Mouse (Mus musculus) monocyte, adult 2 months (primary cell): Measurements from ENCODE around the gene Egfem1.

ENCODE experiments used
- DNase-seq, 2 experiments: peaks; one replicate each; pipeline ENCODE4 v3.0.0; 2022; ENCODE audit warnings: low spot score in 2 of 2, low read depth in 1 of 2

Egfem1 gene

DNA sequence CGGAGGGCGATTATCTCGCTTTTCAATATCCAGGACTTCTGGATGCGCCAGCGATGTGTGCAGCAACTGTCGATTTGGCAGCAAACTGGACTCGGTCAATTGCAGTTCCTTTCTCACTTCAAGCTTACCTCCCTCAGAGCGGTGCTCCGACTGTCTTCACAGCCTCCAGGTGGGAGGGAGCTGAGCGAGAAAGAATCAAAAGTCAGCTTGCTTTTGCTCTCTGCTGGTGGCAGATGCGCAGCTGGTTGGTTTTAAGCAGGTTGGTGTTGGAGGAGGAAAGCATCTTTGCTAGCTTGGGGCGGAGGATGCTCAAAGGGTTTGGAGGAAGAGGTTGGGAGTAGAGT is at the start of gene Egfem1:
TSS of gene Egfem1 (plus strand) at position 72 of the 344 bp plus-strand sequence.
- DNase-seq = no peak

GRCm38 (mm10) chr3:29033107-29033506 is 48.7 kb upstream of the Egfem1 start:
- DNase-seq = no peak

- no peak for DNase-seq
These were observed 45.7 kb upstream of the Egfem1 start for GRCm38 (mm10) chr3:29036146-29036545.

DNA sequence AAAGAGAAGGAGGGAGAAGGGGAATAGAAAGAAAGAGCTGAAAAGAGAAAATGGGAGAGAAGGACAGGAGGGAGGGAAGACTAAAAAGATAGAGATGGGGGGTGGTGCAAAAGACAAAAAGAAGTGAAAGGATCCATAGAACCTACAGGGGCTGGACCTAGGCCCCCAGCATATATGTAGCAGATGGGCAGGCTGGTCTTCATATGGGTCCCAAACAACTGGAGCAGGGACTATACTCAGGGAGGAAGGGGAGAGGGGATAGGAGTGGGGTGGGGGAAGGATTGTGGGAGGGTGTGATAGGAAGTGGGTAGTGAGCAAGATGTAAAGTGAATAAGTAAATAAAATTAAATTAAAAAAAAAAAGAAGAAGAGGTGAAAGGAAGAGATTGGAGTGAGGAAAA is 45.2 kb upstream of the Egfem1 start:
- DNase-seq = no peak

DNA sequence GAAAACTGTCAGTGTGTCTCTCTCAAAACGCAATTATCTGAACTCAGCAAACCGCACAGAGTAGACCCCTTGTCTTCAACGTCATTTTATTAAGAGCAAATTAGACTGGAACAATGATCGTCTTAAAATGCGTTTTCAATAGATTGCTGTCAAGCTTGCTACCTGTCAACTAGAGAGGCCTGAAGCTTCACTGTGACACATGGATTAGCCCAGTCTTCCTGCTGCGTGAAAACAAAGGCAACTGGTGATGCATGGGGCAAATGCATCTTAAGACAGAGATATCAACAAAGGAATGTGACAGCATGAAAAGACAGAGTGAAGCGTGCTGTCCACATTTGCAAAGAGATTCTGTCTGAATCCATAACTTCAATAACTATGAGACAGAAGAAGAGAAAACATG is 41.8 kb upstream of the Egfem1 start:
- DNase-seq = no peak

DNA sequence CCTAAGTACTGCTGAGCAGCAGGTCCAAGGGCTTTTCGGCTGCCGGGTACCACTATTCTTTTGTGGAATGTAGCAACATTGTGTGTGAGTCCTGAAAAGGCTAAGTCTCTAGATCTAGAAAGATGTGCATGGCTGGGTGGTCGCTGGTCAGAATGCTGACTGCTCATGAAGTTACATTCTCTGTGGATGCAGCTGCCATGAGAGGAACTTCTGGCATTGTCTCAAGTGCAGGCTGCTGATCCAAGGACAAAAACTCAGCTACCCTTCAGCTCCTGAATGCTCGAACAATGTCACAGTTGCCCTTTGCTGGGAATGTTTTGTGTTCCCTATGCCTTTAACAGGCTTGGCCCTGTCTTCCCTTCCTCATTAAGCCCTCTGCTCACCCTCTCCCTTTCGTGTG is 35.5 kb upstream of the Egfem1 start:
- DNase-seq = no peak

DNA sequence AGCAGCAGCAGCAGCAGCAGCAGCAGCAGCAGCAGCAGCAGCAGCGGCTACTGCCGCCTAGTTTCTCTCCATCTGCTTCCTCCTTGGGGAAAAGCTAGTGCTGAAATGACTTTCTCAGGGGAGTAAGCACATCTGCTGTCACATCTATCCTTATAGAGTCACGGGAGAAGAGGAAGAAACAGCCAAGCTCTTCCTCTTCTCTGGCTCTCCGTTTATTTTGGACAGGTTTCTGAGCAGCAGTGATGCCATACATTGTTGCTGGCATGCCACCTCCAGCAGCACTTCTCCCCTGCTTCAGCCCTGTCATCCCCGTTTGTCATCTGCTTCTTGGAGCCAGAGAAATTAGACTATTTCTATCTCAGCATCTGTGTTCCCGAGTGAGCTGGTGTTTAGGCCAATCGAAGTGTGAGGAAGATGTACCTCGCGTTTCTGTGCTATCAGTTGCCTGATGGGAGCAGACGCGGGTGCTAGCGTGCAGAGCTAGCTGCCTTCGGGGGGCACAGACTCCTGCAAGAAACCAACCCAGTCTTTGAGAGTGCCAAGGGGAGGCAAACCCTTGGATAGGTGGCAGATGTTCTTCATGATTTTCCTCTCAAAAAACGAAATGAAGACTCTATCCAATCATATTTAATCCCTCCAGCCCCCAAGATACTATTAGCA is 34.4 kb upstream of the Egfem1 start:
- no peak for DNase-seq

DNA sequence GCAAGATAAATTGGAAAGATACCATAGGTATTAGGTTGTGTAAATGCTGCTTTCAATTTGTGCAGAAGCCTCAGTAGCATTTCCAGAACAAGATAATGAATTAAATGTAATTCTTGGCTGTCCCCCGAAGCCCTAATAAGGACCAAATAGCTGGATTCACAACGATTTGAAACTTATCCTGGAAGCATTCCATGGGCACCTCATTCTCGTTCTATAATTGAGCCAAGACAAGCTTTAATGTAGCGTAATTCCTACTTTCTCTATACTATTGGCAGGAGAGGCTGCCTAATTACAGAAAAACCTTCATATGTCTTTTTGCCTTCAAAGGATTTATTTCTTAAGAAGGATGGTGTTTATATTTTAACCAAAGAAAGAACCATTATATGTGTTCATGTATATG is 18.7 kb upstream of the Egfem1 start:
- no peak for DNase-seq

GRCm38 (mm10) chr3:29068428-29069098 is 13.3 kb upstream of the Egfem1 start:
- no peak for DNase-seq

DNA sequence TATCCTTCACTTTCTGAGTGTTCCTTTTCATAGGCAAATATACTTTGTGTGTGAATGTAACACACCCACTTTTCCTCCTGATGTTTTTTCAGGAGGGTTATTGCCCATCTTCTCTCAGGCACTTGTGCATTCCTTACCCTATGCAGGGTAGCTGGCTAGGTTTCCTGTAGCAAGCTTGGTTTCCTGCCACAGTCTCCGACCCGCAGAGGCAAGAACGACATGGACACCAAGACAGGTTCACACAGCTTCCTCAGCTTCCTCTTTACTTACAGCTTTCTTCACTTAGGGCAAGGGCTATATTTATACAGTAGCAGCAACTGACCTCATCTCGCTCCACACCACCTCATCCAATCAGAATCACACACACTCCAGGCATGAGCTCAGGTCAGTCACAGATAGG is 10.5 kb upstream of the Egfem1 start:
- DNase-seq = no peak

DNA sequence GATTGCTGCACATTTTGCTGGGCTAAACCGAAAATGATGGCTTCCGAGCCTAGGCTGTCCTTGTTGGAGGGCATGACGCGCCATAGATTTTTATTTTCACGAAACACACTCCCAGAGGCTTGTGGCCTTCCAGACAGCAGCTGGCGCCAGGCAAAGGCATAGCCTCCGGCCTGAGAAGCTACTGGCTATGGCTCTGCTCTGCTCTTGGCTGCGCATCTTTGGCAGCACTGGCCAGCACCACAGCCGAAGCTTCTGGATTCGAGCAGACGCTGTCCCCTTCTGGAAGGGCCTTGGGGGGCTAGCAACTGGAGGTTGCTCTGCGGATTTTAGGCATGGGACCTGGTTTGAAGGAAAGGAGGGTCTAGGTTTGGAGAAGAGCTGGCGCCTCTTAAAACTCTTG is 306 bp upstream of the Egfem1 start:
- no peak for DNase-seq

GRCm38 (mm10) chr3:29082296-29082995 is 623 bp downstream of the Egfem1 start:
- DNase-seq = no peak

GRCm38 (mm10) chr3:29082996-29083350 is 1.1 kb downstream of the Egfem1 start:
- DNase-seq = no peak

DNA sequence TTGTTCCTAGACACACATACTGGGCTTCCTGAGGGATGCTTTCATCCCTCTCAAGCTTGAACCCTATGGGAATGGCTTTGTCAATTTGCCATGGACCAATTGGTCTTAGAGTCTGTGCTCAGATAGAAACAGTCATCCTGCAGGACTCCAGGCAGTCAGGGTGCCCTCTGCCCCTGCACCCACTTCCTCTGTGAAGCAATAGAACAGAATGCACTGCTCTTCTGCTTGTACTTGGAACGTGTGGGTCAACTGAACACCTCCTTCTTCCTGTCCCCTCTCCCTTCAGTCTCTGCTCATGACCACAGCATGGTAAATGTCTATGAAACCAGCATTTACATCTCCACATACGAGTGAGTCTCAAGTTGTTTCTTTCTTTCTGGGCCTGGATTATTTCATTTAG is 16.6 kb downstream of the Egfem1 start:
- no peak for DNase-seq

DNA sequence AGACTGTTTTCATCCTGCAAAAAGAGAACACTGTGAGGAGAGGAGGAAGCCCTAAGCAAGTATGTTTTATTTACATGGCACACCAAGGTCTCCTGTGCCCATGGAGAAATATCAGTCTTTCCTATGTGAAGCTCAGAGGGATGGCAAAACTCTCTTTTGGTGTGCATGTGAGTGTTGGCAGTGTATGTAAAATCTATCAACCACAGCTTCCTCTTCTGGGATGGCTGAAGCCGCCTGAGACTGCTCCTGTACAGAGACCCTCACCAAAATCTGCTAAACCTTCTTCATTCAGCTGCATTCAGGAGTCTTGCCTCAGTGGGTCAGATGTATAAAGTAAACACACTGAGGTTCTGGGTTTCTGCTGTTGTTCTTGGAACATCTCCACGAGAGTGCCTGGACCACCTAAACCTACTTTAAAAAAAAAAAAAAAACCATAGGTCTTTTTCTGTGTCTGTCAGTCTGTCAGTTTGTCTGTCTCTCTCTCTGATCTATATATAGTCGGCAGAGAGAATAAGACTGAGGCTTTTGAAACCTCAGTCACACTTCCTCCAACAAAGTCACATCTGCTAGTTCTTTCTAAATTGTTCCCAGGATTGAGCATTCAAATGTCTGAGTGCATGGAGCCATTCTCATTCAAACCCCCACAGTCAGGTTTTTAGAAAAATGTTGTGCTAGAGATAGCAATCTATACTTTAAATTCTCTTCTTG is 24.3 kb downstream of the Egfem1 start:
- no peak for DNase-seq

GRCm38 (mm10) chr3:29107134-29107533 is 25.3 kb downstream of the Egfem1 start:
- no peak for DNase-seq

DNA sequence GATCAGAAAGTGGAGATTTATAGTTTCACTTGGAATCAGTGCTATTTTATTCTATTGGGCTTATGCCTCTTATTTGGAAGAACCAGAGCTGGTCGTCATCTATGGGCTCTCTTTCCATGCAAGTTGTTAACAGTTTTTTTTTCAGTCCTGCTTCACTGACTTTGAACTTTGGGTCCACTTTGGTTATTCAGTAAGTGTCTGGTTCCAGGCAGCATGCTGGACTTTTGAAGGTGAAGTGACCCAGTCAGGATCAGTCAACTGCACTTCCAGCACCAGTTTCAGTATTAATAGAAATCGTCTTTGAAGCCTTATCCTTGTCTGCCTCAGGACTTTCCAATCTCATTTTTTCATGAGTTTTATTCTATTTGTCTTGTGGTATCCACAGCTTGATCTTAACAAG is 28.5 kb downstream of the Egfem1 start:
- DNase-seq = no peak

DNA sequence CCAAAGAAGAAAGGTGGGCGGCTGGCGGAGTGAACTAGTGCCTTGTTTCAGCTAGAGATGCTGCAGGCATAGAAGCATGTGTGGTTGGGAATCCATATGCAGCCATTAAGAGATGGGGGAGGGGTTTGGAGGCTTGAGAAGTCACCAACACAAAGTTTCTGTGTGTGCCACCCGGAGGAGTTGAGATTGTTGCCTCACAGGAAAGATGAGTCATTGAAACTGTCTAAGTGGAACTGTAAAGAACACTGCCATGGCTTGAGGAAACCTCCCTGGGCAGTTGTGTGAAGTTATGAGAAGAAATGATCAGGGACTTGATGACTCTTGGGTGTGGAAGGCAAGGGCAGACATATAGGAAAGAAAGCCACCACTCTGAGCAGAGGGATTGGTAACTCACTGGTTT is 32.7 kb downstream of the Egfem1 start:
- no peak for DNase-seq

GRCm38 (mm10) chr3:29117379-29117778 is 35.6 kb downstream of the Egfem1 start:
- no peak for DNase-seq

DNA sequence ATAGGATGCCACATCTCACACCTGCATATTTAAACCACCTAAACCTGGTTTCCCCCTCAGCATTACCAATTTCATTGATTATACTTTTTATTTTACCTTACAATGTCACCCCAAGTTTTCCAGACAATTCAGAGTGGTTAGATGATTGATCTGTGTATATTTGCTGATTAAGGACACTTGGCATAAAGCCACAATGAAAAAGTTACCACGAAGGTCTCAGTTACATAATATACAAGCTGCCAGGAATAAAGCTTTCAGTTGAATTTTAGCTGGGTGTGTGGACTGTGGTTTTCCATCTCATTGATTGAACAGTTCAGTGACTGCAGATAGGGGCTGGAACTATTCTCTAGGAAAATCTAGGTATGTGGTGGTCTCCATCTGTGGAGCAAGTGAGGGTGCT is 40.7 kb downstream of the Egfem1 start:
- no peak for DNase-seq

DNA sequence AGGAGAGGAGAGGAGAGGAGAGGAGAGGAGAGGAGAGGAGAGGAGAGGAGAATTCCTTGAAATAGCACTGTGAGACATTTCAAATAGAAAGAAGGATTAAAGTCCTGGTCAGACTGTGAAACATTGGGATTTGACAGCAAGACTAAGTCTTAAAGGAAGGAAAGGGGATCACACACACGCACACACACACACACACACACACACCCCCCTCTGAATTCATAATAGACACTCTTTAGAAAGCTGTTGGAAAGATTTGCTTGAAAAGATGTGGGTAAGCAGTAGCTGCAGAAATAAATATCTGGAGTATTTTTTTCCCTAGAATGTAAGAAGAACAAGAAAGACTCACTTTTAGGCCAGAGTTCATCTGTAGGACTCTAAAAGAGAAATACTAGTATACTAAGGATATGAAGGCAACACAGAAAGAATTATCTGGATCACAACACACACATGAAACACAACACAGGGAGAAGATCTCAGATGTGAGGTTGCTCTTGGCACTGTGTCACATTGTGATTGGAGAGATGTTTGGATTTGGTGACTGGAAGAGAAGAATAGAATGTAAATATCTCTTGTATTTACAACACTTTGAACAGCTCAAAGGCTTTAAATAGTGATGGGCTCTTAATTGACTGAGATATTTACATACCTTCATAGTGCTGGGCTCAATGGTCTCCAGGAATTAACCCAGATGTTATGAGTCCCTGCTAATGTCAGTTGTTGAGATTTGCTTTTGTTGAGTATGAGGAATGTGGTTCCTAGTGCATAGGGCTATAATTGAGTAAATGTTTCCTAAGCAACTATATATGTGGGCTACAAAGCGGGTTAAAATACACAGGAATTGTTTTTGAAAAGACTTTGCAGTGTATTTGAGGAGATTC is 50.5 kb downstream of the Egfem1 start:
- DNase-seq = no peak
